Mouse (Mus musculus) left cerebral cortex, postnatal 25 days (tissue): ENCODE results near the gene Hsph1. TPM values are rescaled to one million over a fixed set of nuclear protein-coding genes. Genes with fewer than 3 reads are reported as not detected.

Source experiments
- total RNA-seq, 2 experiments: library from RNA; stranded (reverse); gene quantifications; 2 replicates each; pipeline ENCODE4 v1.2.3; 2021

Hsph1 gene
- total RNA-seq, 2 experiments from 2014 or later: 388 to 390 TPM

Other genes with a start within 250 kb of the Hsph1 start
- 10 to 100 TPM; 12.7 to 14.5 TPM for gene Medag, start 224.6 kb downstream of the Hsph1 start, total RNA-seq
- not detected for gene Tex26, start 196.7 kb downstream of the Hsph1 start, total RNA-seq
- under 1 TPM; 0.53 to 0.85 TPM for gene Wdr95, start 107.7 kb downstream of the Hsph1 start, total RNA-seq
- 10 to 100 TPM; 14.8 to 16.3 TPM for gene B3glct, start 41.9 kb upstream of the Hsph1 start, total RNA-seq